Mouse (Mus musculus) CH12.LX (cell line): Measurements from ENCODE around the gene Btbd2. TPM values are rescaled to one million over a fixed set of nuclear protein-coding genes. Genes with fewer than 3 reads are reported as not detected.

Experiments used
- DNase-seq: peaks from one replicate; pipeline ENCODE4 v3.0.0-alpha.2; 2013; ENCODE audit errors: extremely low read depth
- H3K27ac ChIP-seq: 2 replicates; pipeline ENCODE4 v1.5.1; 2012; ENCODE audit warnings: low read depth, mild to moderate bottlenecking, control low read depth, moderate library complexity; ENCODE audit not compliant: insufficient read depth
- H3K27me3 ChIP-seq: replicated peaks from 2 replicates; pipeline ENCODE3; 2012; ENCODE audit warnings: inconsistent platforms
- H3K36me3 ChIP-seq, 2 experiments: replicated peaks in 1 of 2; 2 replicates each; pipeline versions ENCODE3 to v1.6.1; 2012; ENCODE audit warnings: inconsistent platforms in 1 of 2, low read length in 1 of 2, mild to moderate bottlenecking in 1 of 2, mixed read lengths in 1 of 2, moderate library complexity in 1 of 2; ENCODE audit not compliant: control insufficient read depth in 1 of 2, insufficient read depth in 1 of 2
- H3K4me1 ChIP-seq, 2 experiments: 2 replicates each; pipeline ENCODE4 v1.6.1; 2012; ENCODE audit warnings: inconsistent platforms in 1 of 2, moderate library complexity in 1 of 2; ENCODE audit not compliant: insufficient read depth in 2 of 2, control insufficient read depth in 1 of 2
- H3K4me2 ChIP-seq: 2 replicates; pipeline ENCODE4 v1.6.1; 2012; ENCODE audit warnings: low read depth, mild to moderate bottlenecking, control low read depth; ENCODE audit not compliant: poor library complexity, insufficient read depth, severe bottlenecking
- H3K4me3 ChIP-seq, 3 experiments: fragments of 150-350 bp in 1 of 3; sonication (generic) in 1 of 3; replicated peaks in 1 of 3; 2 replicates each; pipeline versions ENCODE3 to v1.5.1; 2011 to 2012; ENCODE audit warnings: low read depth in 2 of 3, low read length in 2 of 3, mild to moderate bottlenecking in 2 of 3, moderate library complexity in 2 of 3, control low read depth in 1 of 3, improper control_type of control experiment in 1 of 3, inconsistent platforms in 1 of 3, mixed read lengths in 1 of 3; ENCODE audit not compliant: poor library complexity in 1 of 3
- H3K79me2 ChIP-seq: replicated peaks from 2 replicates; pipeline ENCODE4 v1.6.1; 2012; ENCODE audit warnings: mild to moderate bottlenecking, moderate library complexity; ENCODE audit not compliant: control insufficient read depth, poor library complexity, insufficient read depth, severe bottlenecking; ENCODE audit errors: extremely low read depth
- H3K9ac ChIP-seq: 2 replicates; pipeline ENCODE4 v1.6.1; 2012; ENCODE audit warnings: low read depth, mild to moderate bottlenecking, control low read depth, moderate library complexity; ENCODE audit not compliant: insufficient read depth
- H3K9me3 ChIP-seq: replicated peaks from 2 replicates; pipeline ENCODE3; 2012; ENCODE audit warnings: low read length, inconsistent platforms, mixed read lengths
- CHD1 ChIP-seq: IDR thresholded peaks from 2 replicates; pipeline ENCODE4 v1.6.1; 2012; ENCODE audit warnings: low read depth, low read length, improper control_type of control experiment, inconsistent platforms
- ELF1 ChIP-seq: IDR thresholded peaks from 2 replicates; pipeline ENCODE4 v1.6.1; 2014; ENCODE audit warnings: low read depth, mild to moderate bottlenecking, inconsistent platforms, low read length, improper control_type of control experiment
- HCFC1 ChIP-seq: IDR thresholded peaks from 2 replicates; pipeline ENCODE4 v1.6.1; 2012; ENCODE audit warnings: low read depth, mild to moderate bottlenecking, inconsistent platforms, low read length, improper control_type of control experiment
- IRF4 ChIP-seq: IDR thresholded peaks from 2 replicates; pipeline ENCODE4 v1.6.1; 2014; ENCODE audit warnings: low read depth, mild to moderate bottlenecking, inconsistent platforms, low read length, improper control_type of control experiment
- KAT2A ChIP-seq: IDR thresholded peaks from 2 replicates; pipeline ENCODE4 v1.6.1; 2012; ENCODE audit warnings: low read length, improper control_type of control experiment, inconsistent platforms; ENCODE audit not compliant: insufficient replicate concordance
- MAFK ChIP-seq: IDR thresholded peaks from 2 replicates; pipeline ENCODE4 v1.6.1; 2011; ENCODE audit warnings: low read length, improper control_type of control experiment; ENCODE audit not compliant: insufficient replicate concordance
- MAX ChIP-seq: IDR thresholded peaks from 2 replicates; pipeline ENCODE4 v1.6.1; 2011; ENCODE audit warnings: low read length, improper control_type of control experiment
- MEF2A ChIP-seq: IDR thresholded peaks from 2 replicates; pipeline ENCODE4 v1.6.1; 2014; ENCODE audit warnings: low read depth, mild to moderate bottlenecking, inconsistent platforms, low read length, improper control_type of control experiment, borderline replicate concordance
- MYC ChIP-seq: IDR thresholded peaks from 2 replicates; pipeline ENCODE4 v1.6.1; 2011; ENCODE audit warnings: low read depth, mild to moderate bottlenecking, improper control_type of control experiment, low read length
- RCOR1 ChIP-seq: conservative IDR thresholded peaks from 2 replicates; pipeline ENCODE4 v1.6.1; 2012; ENCODE audit warnings: low read depth, mild to moderate bottlenecking, inconsistent platforms, low read length, improper control_type of control experiment
- SIN3A ChIP-seq: IDR thresholded peaks from 2 replicates; pipeline ENCODE4 v1.6.1; 2012; ENCODE audit warnings: low read length, improper control_type of control experiment, inconsistent platforms
- SMC3 ChIP-seq: IDR thresholded peaks from 2 replicates; pipeline ENCODE4 v1.6.1; 2011; ENCODE audit warnings: low read depth, low read length, improper control_type of control experiment
- TCF12 ChIP-seq: IDR thresholded peaks from 2 replicates; pipeline ENCODE4 v1.6.1; 2014; ENCODE audit warnings: low read depth, mild to moderate bottlenecking, inconsistent platforms, low read length, improper control_type of control experiment
- ZNF384 ChIP-seq: IDR thresholded peaks from 2 replicates; pipeline ENCODE4 v1.6.1; 2012; ENCODE audit warnings: low read depth, low read length, improper control_type of control experiment, inconsistent platforms
- dilution Hi-C: fragments of 300-500 bp; cut with MboI; formaldehyde crosslinking; loops from 2 replicates; pipeline ENCODE4 v1.14.3; 2020; ENCODE audit warnings: low sequenced_read_pairs; ENCODE audit not compliant: extremely low pct_unique_long_range_greater_than_20kb, extremely low pct_ligation_motif_present
- in situ Hi-C: fragments of 300-500 bp; cut with MboI; formaldehyde crosslinking; loops from 3 replicates; pipeline ENCODE4 v1.14.3; 2019; ENCODE audit warnings: low sequenced_read_pairs, low pct_ligation_motif_present, low pct_unique_long_range_greater_than_20kb, mixed read lengths
- polyA plus RNA-seq: library from polyadenylated mRNA; unstranded; fragments of >175 nt; gene quantifications from 2 replicates; pipeline ENCODE4 v1.2.1, GENCODE M21; 2012; ENCODE audit warnings: low read depth; ENCODE audit not compliant: insufficient read length
- total RNA-seq, 2 experiments: library from RNA; depleted of rRNA; stranded (reverse); fragments of 300-350 nt in 1 of 2; fragments of >200 nt in 1 of 2; gene quantifications; 2 replicates each; pipeline ENCODE4 v1.2.3; 2012 to 2014

Gene Btbd2
- total and polyA plus RNA-seq, 3 experiments, result 11.1 to 26.2 (median 19.4) TPM

GRCm38 (mm10) chr10:80627685-80628084 is 29.2 kb downstream of the Btbd2 start:
- Histone ChIP-seq H3K9ac (no peak overlapping the region), H3K9me3 (no peaks in the 10 kb centered on the region), H3K4me2 (no peak overlapping the region), H3K36me3 (peaks cover 16 to 81% of the 10 kb centered on the region in 2 experiments), H3K27me3 (no peaks in the 10 kb centered on the region), H3K27ac (no peak overlapping the region), H3K4me1 (peaks cover 30 to 55% of the 10 kb centered on the region in 2 experiments), H3K4me3 (no peak overlapping the region), H3K79me2 (peaks cover 33% of the 10 kb centered on the region)
- no peak for DNase-seq
- dilution Hi-C loops, result no loop called here
- TF ChIP-seq CHD1 (no peak), KAT2A (no peak), SMC3 (no peak), MYC (no peak)
- in situ Hi-C loops, result no loop called here

DNA sequence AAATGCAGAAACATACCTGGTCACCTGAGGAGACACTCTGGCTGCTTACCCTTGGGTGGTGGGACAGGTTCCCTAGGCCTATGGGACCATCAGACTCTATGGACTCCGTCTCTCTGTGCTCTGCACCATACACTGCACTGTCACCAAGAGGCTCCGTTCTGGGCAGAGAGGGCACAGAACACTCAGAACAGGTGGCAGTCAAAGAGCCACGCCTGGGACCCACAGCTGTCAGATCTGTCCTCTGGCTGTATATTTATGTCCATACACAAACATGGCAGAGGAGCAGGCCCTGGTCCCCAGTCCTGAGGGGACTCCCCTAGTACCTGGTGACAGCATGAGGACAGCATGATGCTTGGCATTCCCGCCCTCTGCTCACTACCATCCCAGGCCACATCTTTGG is 31.1 kb downstream of the Btbd2 start:
- Histone ChIP-seq H3K9me3 (no peaks in the 10 kb centered on the region), H3K9ac (no peak overlapping the region), H3K27ac (no peak overlapping the region), H3K36me3 (peaks cover 10 to 62% of the 10 kb centered on the region in 2 experiments), H3K27me3 (no peaks in the 10 kb centered on the region), H3K4me2 (no peak overlapping the region), H3K79me2 (peaks cover 33% of the 10 kb centered on the region), H3K4me3 (no peak overlapping the region), H3K4me1 (peaks cover 33 to 54% of the 10 kb centered on the region in 2 experiments)
- DNase-seq, result no peak
- in situ Hi-C loops (no loop called here), dilution Hi-C loops (no loop called here)
- no peak for TF ChIP-seq ELF1
- no peak for TF ChIP-seq MEF2A
- TF ChIP-seq TCF12, result no peak
- TF ChIP-seq SIN3A, result no peak
- TF ChIP-seq IRF4, result no peak
- no peak for TF ChIP-seq RCOR1
- TF ChIP-seq ZNF384, result no peak
- TF ChIP-seq MAFK, result no peak
- no peak for TF ChIP-seq CHD1
- no peak for TF ChIP-seq SMC3
- TF ChIP-seq MAX, result no peak
- TF ChIP-seq HCFC1, result no peak
